Mouse (Mus musculus) lung, postnatal 25 days (tissue): ENCODE results near the gene Acot6.
A peak's percentile ranks its signal among the peaks of the same experiment; 100 is the strongest.
"Not testable (repeated sequence)": the region's sequence is repeated elsewhere in the genome, so short reads cannot be mapped to it uniquely, and the experiment has no call there.

Source experiments
- DNase-seq: peaks from one replicate; pipeline ENCODE4 v3.0.0; 2022; ENCODE audit warnings: low spot score

Gene Acot6

DNA sequence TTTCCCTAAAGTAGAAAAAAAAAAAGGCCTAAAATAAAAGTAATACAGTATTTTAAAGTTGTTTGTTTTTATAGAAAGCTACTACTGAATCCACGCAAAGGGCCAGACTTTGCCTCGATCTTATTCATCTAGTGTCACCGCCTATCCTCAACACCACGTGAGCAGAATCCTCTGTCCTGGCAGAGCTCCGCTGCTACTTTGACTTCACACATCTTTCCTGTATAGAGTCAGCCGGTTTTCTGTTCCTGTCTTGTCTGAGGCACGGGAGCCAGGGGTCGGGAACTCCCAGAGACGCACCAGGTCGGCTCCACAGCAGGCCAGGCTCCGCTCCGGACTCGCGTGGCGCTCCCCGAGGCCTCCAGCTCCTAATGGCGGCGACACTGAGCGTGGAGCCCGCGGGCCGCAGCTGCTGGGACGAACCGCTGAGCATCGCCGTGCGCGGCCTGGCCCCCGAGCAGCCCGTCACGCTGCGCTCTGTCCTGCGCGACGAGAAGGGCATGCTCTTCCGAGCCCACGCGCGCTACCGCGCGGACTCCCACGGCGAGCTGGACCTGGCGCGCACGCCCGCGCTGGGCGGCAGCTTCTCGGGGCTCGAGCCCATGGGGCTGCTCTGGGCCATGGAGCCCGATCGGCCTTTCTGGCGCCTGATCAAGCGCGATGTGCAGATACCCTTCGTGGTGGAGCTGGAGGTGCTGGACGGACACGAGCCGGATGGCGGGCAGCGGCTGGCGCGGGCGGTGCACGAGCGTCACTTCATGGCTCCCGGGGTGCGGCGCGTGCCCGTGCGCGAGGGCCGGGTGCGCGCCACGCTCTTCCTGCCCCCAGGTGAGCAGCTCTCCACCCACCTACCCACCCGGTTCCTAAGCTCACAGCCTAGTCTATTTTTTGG is at the start of gene Acot6:
Acot6 (plus strand) TSS at position 51 of the 889 bp plus-strand sequence.
- peak; percentile 17 for DNase-seq

DNA sequence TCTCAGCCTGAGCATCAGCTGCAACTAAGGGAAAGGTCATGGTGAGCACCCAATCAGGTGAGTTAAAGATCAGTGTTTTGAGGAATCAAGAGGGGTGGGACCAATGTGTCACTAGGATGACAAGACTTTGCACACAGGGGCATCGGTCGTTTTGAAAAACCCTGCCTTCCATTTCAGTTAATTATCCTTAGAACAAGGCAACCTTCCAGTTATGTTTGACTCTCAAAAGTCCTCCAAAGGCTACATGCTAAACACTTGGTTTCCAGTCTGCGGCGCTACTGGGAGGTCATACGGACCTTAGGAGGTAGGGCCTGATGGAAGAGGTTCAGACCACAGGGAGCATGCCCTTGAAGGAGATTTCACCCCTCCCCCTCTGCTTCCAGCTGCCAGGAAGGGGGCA is 49.7 kb upstream of the Acot6 start:
- not testable (repeated sequence) for DNase-seq

DNA sequence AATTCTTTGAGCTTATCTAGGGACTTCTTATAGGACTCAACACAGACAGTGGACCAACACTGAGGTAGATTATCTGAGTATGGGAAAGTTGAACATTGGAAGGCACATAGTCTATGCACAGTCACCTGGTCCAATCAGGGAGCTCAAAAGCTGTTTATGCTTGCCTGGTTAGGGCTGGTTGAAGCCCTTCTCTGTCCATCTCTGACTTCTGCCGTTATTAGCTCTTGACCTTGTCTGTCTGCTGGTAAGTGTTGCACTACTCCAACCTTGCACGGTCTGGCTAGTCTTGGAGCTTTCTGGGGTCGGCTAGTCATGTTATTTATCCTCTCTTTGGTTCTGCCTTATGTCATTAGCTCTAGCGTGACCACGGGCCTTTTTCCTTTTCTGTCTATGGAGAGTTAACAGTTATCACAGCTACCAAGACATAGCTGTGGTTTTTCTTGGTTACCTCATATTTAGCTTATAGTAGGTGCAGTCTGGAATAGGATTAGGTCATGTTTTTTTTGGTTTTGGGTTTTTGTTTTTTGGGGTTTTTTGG is 48.4 kb upstream of the Acot6 start, which contains the start of gene Acot3:
Acot3 (plus strand) TSS at position 208 of the 538 bp plus-strand sequence.
- DNase-seq = no peak

DNA sequence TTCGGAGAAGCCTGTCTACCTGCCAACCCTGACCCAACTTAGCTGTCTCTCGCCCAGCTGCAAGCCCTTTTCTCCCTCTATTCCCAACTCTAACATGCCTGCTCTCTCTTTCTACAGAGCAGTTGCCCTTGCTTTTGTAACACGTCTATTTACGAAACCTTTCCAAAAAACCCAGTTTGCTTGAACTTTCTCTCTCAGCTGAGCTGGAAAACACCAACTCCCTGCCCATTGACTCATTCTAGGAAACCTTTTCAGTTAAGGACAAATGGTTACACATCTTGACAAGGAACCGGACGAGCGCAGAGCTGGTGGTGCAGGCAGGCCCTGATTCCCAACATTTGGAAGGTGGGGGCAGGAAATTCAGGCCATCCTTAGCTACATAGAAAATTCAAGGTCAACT is 47.8 kb upstream of the Acot6 start:
- no peak for DNase-seq

DNA sequence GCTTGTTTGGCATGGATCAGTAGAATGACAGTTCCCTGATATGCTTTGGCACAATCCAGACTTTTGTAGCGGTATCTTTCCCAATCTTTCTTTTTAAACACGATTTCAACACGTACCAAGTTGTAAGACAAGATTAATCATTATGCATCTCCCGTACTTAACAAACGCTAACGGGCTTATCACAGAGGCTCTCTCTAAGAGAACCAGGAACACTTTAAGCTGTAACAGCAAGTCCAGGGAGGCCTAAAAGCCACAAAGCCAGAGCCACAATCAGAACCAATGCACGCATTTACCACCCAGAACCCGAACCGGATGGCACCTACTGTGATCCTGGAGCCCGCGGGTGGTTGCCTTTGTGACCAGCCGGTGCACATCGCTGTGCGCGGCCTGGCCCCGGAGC is 47.3 kb upstream of the Acot6 start:
- no peak for DNase-seq

DNA sequence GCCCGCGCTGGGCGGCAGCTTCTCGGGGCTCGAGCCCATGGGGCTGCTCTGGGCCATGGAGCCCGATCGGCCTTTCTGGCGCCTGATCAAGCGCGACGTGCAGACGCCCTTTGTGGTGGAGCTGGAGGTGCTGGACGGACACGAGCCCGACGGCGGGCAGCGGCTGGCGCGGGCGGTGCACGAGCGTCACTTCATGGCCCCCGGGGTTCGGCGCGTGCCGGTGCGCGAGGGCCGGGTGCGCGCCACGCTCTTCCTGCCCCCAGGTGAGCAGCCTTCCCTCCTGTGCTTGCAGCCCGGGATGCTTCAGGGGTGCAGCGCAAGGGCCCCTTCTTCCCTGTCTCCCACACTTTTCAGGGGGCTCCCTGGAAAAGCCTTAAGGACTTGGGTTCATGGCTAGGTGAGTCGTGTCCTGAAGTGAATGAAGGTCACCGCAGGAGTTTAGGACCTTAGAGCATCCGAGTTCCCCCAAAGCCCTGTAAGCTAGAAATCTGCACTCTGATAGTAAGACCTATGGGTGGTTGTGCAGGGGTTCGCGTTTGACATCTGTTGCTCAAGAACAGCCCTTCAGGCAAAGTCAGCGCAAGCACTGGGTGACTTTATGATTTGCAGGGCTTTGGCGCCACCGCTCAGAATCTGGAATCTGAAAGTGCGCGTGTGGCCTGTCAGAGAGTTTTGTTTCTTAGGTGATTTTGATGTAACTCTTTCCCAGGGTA is 46.6 kb upstream of the Acot6 start:
- no peak for DNase-seq

DNA sequence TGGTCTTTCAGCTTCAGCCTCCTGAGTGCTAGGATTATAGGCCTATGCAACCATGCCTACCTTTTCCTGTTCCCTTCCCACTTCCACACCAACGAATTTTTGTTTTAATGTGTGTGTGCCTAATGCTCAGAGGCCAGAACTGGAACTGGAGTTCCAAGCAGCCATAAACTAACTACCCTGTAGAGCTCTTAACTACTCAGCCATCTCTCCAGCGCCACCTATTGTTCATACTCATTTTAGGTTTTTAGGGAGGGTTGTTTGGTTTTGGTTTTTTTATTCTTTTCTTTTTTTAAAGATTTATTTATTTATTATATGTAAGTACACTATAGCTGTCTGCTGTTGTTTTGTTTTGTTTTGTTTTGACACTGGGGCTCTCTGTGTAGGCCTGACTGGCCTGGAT is 39.5 kb upstream of the Acot6 start:
- peak; percentile 43 for DNase-seq

DNA sequence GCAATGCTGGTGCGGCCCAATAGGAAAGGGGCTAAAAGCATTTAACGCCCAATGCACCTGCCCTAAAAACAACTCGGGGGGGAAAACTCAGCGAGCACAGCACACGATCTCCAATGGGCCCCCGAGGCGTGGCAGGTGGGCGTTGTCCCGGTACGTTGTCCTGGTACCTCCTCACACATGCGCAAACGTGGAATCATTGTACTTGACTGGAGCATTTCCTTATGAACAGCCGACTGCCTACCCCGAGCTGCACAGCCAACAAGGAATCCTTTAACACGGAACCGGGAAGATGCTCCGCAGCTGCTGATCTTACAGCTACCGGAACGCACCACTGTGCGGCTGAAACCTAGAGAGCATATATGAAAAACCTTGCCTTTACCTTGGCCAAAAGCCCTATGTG is 38.1 kb upstream of the Acot6 start:
- DNase-seq = no peak

DNA sequence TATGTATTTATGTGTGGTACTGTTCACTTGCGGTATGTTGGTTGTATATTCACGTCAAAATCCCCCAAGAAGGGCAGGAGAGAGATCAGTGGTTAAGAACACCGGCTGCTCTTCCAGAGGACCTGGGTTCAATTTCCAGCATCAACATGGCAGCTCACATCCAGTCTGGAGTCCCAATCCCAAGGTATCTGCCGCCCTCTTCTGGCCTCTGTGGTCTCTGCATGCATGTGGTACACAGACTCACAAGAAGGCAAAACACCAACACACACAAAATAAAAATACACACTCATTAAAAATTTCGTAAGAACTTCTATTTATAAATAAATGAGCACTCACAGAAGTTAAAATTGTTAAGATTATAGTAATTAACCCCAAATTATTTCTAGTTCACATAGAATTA is 37.2 kb upstream of the Acot6 start:
- peak; percentile 12 for DNase-seq

DNA sequence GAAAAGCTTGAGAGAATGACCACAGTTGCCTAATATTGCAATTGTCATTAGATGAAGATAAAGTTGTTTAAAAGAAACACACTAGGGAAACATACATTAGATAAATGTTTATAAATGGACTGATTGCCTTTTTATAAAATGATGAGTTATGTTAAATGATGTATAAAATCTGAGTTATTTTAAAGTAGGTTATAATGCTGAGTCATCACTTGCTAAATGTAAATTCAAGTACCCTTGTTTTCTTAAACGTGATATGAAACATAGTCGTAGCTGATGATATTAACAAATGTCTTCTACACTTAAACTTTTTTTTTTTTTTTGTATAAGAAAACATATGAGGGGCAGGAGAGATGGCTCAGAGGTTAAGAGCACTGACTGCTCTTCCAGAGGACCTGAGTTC is 36.6 kb upstream of the Acot6 start:
- no peak for DNase-seq

DNA sequence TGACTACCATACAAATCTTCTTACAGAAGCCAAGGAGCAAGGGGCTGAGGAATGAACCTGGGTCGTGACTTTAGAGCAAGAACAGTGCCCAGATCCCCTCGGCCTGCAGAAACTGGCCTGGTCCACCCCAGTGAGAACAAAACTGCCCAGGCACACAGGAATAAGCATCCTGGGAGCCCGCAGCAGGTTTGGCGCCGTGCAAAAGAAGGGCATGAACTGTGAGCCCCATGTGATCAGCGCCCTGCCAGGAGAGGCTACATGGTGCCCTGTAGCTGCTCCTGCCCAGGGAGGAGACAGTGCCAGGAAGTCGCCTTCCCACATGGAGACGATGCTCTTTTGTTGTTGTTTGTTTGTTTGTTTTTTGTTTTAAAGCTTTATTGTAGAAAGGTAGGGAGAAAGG is 35.8 kb upstream of the Acot6 start:
- DNase-seq = no peak

DNA sequence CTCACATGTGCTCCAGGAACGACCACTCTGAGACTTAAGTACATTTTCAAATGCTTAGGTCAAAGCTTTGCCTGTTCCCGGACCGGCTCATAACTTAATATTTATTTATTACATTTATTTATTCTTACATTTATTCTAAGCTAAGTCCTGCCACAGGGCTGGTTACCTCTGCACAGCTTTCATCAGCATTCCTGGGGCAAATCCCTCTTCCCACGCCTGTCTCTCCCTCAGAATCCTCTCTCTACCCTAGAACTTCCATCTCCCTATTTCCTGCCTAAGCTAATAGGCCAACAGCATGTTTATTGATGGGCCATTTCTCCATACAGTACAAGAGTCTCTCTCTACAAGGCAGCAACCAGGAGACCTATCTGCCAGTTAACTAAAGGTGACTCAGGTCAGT is 32.7 kb upstream of the Acot6 start:
- no peak for DNase-seq

DNA sequence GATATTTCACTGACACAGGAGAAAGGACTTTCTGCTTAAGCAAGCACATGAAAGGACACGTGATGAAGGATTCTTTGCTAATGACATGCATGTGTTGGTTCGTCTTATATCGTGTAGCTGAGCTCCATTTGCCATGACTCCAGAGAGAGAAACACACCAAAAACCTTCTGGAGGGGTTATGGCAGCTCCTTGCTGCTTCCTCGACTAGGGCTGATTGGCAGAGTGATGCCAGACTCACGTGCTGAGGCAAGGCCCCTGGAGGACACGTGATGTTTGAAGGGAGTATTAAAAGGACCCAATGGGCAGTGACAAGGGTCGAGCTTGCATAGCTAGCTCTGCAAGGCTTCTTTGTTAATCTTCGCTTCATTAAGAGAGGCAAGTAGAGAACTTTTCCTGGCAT is 32.2 kb upstream of the Acot6 start:
- no peak for DNase-seq

DNA sequence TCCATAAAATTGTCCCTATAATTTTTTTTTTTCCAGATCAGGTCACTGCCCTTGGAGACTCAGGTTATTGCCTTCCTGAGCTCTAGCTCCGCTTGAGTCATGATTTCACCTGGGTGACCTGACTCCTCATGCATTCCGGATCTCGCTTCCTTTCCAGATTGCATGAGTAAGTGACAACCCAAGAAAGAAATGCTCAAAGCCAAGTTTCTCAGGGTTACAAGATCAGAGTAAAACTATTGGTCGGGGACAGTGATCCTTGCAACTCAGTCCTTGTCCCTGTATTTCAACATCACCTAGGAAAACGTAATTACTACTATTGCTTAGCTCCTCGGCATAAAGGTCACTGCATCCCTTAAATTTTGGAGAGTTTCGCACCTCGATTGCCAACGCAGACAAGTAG is 31.5 kb upstream of the Acot6 start, which contains the start of gene Acot5:
Acot5 (plus strand) TSS at position 340 of the 400 bp plus-strand sequence.
- no peak for DNase-seq

DNA sequence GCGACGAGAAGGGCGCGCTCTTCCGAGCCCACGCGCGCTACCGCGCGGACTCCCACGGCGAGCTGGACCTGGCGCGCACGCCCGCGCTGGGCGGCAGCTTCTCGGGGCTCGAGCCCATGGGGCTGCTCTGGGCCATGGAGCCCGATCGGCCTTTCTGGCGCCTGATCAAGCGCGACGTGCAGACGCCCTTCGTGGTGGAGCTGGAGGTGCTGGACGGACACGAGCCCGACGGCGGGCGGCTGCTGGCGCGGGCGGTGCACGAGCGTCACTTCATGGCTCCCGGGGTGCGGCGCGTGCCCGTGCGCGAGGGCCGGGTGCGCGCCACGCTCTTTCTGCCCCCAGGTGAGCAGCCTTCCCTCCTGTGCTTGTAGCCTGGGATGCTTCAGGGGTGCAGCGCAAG is 30.9 kb upstream of the Acot6 start:
- not testable (repeated sequence) for DNase-seq

DNA sequence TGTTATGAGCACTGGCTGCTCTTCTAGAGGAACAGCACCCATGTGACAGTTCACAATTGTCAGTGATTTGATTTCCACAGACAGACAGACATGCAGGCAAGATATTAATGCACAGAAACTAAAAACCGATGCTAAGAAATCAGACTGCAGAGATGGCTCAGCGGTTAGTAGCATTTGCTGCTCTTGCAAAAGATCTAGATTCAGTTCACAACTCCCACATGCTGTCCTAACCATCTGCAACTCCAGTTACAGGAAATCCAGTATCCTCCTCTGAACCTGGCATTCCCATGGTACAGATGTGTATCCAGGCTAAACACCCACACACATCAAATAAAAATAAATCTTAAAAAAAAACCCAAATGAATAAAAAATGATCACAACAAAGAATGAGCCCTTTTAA is 28.8 kb upstream of the Acot6 start:
- no peak for DNase-seq

DNA sequence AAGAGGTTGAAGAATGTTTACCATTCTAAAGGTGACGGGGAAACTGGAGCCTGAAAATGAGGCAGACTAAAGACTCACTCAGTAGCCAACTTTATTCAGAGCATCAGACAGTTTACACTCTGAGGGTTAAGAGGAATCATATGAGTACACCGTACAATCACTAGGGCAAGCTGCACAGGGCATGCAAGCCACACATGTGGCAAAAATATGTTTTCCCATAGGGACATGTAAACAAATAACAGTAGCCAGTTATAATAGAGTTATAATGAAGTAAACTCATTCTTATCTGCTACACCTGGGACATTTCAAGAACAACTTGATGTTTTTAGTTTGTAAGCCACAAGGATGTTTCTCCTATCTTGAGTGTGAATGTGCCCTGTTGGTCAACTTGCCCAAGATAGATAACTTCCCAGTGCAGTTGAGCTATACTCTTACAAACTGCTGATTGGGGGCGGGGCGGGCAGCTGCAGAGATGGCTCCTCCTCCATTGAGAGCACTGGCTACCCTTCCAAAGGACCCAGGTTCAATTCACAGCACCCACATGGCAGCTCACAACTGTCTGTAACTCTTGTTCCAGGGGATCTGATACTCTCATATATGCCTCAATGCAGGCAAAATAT is 23.0 kb upstream of the Acot6 start:
- DNase-seq = no peak

DNA sequence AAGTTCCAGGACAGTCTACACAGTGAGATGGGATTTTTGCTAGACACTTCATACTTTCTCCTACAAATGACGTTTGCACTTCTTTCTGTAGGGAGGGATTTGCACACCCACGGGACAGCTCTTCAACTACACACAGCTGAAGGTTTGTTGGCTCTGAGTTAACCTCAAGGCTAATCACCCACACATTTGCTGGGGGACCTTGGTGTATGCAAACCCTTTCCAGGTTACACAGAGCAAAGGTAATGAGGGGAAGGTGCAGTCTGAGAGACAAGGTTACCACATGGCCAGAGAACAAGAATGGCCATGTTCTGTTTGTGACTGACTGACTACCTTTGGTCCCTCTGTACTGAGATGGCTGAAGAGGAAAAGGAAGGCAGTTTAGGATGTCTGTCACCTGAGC is 16.6 kb upstream of the Acot6 start:
- DNase-seq = no peak

DNA sequence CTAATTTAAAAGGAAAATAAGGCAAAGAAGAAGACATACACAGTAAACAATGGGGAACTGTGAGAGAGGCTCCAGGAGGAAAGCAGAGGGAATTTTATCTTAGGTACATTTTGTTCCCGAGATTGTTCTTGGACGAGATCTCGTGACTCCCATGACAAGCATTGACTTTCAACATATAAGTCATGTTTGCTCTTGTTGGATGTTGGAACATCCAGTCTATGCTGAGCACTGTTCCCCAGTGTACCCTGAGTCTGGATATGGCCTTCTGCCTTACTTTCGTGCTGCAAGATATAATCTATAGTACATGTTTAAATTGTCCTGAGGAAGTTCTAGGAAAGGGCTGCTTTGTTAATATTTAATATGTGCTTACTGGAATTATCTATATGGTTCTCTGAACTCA is 15.9 kb upstream of the Acot6 start:
- no peak for DNase-seq

DNA sequence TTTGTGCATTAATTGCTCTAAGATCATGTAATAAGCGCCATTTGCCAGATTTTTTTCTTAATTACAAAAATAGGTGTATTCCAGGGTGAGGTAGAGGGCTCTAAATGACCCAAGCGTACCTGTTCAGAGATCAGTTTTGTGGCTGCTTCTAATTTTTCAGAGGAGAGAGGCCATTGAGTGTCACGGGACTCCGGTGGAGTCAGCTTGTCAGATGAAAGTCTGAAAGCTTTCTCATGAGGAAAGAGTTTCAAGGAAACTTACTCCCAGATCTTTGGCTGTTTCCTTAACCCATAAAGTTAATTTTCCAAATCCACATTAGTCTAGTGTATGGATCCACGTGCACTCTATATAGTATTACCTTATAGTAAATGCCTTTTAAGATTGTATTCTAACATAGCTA is 5.8 kb upstream of the Acot6 start:
- not testable (repeated sequence) for DNase-seq

DNA sequence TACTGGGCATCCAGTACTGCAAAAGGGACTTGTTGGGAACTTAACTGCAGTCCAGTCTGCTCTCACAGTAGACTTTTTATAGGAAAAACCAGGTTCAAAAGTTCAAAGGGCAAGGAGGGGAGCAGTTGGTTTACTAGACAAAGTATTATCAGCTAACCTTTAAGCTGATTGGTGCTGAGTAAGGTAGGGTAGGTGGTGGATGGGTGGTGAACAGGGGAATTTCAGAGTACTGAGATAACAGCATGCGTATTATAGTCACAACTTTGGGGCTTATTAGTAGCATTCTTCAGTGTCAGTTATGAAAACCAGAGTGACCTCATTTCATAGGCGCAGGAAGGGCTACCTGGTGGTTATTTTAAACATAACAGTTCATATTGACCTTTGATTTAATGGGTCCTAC is 849 bp upstream of the Acot6 start:
- no peak for DNase-seq

DNA sequence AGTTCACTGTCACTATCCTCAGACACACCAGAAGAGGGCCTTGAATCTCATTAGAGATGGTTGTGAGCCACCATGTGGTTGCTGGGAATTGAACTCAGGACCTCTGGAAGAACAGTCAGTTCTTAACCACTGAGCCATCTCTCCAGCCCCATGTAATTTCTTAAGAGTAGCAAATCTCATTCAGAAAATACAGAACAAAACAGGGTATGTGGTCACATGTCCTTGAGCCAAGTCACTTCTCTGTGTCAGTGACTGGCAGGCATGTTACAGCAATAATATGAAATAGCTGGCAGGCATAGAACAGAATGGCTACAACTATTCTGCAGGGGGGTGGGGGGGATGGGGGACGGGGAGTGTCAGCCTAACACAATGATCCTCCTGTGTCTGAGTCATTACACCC is 383 bp upstream of the Acot6 start:
- no peak for DNase-seq

DNA sequence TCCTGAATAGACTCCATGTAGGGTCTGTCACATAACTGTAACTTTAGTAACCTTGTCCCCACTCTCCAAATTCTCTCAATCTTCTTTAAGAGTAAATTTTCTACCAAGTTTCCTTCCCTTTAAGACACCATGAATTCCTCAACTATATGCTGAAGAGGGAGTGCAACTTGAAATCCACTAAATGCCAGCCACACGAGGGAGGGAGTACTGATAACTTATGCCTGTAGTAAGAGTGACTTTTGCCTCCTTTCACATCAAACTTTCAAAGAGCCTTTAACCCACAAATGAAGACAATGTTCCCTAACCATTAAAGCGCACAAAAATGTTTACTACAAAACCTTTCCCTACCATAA is 1.0 kb downstream of the Acot6 start:
- no peak for DNase-seq
